Mouse (Mus musculus) hindbrain, embryonic 11.5 days (tissue): ENCODE measurements around the gene Olfr1106. TPM values are rescaled to one million over a fixed set of nuclear protein-coding genes. Genes with fewer than 3 reads are reported as not detected.

Experiments
- ATAC-seq: fragments of 200-750 bp; cut with Nextera tagmentation; 2 replicates; pipeline ENCODE4 v1.8.0; 2017; ENCODE audit warnings: mild to moderate bottlenecking, moderate TSS enrichment, moderate library complexity; ENCODE audit not compliant: low FRiP score
- DNase-seq: peaks from one replicate; pipeline ENCODE4 v3.0.0-alpha.2; 2015; ENCODE audit warnings: low spot score
- H3K27ac ChIP-seq: fragments of 300-500 bp; sonication (generic); 2 replicates; pipeline ENCODE4 v1.5.1; 2014; ENCODE audit warnings: mild to moderate bottlenecking, low read depth, low read length
- H3K27me3 ChIP-seq: fragments of 300-500 bp; sonication (generic); 2 replicates; pipeline ENCODE4 v1.6.1; 2014; ENCODE audit warnings: mild to moderate bottlenecking, low read length, moderate library complexity, mixed read lengths; ENCODE audit not compliant: control insufficient read depth, insufficient read depth
- H3K36me3 ChIP-seq: fragments of 300-500 bp; sonication (generic); 2 replicates; pipeline ENCODE4 v1.6.1; 2014; ENCODE audit warnings: mild to moderate bottlenecking, low read length, moderate library complexity, mixed read lengths; ENCODE audit not compliant: control insufficient read depth, insufficient read depth
- H3K4me1 ChIP-seq: fragments of 300-500 bp; sonication (generic); replicated peaks from 2 replicates; pipeline ENCODE4 v1.6.1; 2014; ENCODE audit warnings: low read length, mixed read lengths; ENCODE audit not compliant: control insufficient read depth, insufficient read depth
- H3K4me2 ChIP-seq: fragments of 300-500 bp; sonication (generic); replicated peaks from 2 replicates; pipeline ENCODE4 v1.6.1; 2014; ENCODE audit warnings: mild to moderate bottlenecking, low read depth, low read length
- H3K4me3 ChIP-seq: fragments of 300-500 bp; sonication (generic); 2 replicates; pipeline ENCODE4 v1.5.1; 2014; ENCODE audit warnings: low read depth, low read length
- H3K9ac ChIP-seq: fragments of 300-500 bp; sonication (generic); 2 replicates; pipeline ENCODE4 v1.6.1; 2014; ENCODE audit warnings: low read depth, low read length
- H3K9me3 ChIP-seq: fragments of 300-500 bp; sonication (generic); 2 replicates; pipeline ENCODE4 v1.6.1; 2016; ENCODE audit warnings: low read length; ENCODE audit not compliant: control insufficient read depth
- WGBS: fragments of 180-500 bp; shearing (Covaris S2); extraction: QIAGEN DNeasy Blood & Tissue Kit; methylation state at CpG from one replicate; pipeline ENCODE4 v1.1.7; 2014; 5-methylcytosine and 5-hydroxymethylcytosine counted together
- polyA plus RNA-seq: library from polyadenylated mRNA; unstranded; fragments of >200 nt; fragmentation: Nextera tagmentation; extraction: Ambion mirVana; gene quantifications from 2 replicates; pipeline ENCODE4 v1.2.1, GENCODE M21; 2014

The Olfr1106 gene
- not detected in 2 replicates for polyA plus RNA-seq

- ATAC-seq (no peak), DNase-seq (no peak)
- Histone ChIP-seq H3K36me3 (no peaks in the 10 kb centered on the region), H3K4me2 (no peak within 1 kb of the TSS), H3K27ac (no peak within 1 kb of the TSS), H3K4me3 (no peak within 1 kb of the TSS), H3K27me3 (no peaks in the 10 kb centered on the region), H3K4me1 (no peaks in the 10 kb centered on the region), H3K9ac (no peak within 1 kb of the TSS), H3K9me3 (no peaks in the 10 kb centered on the region)
- 80% methylated on average over 1 of the region's 1 CpGs for WGBS
Observed at GRCm38 (mm10) chr2:87052173-87052572, at the start of gene Olfr1106. Gene Olfr1106 (minus strand): TSS chr2:87052273.

- Histone ChIP-seq H3K4me2 (no peak within 1 kb of the TSS), H3K4me1 (no peaks in the 10 kb centered on the region), H3K9me3 (no peaks in the 10 kb centered on the region), H3K27ac (no peak within 1 kb of the TSS), H3K9ac (no peak within 1 kb of the TSS), H3K27me3 (no peaks in the 10 kb centered on the region), H3K4me3 (no peak within 1 kb of the TSS), H3K36me3 (no peaks in the 10 kb centered on the region)
- no peak for ATAC-seq
- 68% methylated on average over 1 of the region's 1 CpGs for WGBS
- no peak for DNase-seq
Observed at GRCm38 (mm10) chr2:87095908-87096307, 43.8 kb upstream of the Olfr1106 start, which contains the start of gene Olfr1109. Gene Olfr1109 (minus strand): TSS chr2:87096008.

- WGBS = 83% methylated on average over 1 of the region's 1 CpGs
- Histone ChIP-seq H3K4me1 (no peaks in the 10 kb centered on the region), H3K36me3 (no peaks in the 10 kb centered on the region), H3K9me3 (no peaks in the 10 kb centered on the region), H3K27me3 (no peaks in the 10 kb centered on the region), H3K4me3 (no peak within 1 kb of the TSS), H3K9ac (no peak within 1 kb of the TSS), H3K27ac (no peak within 1 kb of the TSS), H3K4me2 (no peak within 1 kb of the TSS)
- ATAC-seq (no peak), DNase-seq (no peak)
Observed at GRCm38 (mm10) chr2:87075717-87076116, 23.6 kb upstream of the Olfr1106 start, which contains the start of gene Olfr1107. Gene Olfr1107 (minus strand): TSS chr2:87075817.

GRCm38 (mm10) chr2:87036431-87036830 lies 15.6 kb downstream of the Olfr1106 start, which contains the start of gene Olfr1105:
Gene Olfr1105 (minus strand): TSS chr2:87036531.
- ATAC-seq (no peak), DNase-seq (no peak)
- H3K9ac ChIP-seq = no peak within 1 kb of the TSS
- H3K4me2 ChIP-seq = no peak within 1 kb of the TSS
- no peaks in the 10 kb centered on the region for H3K36me3 ChIP-seq
- H3K4me1 ChIP-seq = no peaks in the 10 kb centered on the region
- H3K9me3 ChIP-seq = no peaks in the 10 kb centered on the region
- no peak within 1 kb of the TSS for H3K4me3 ChIP-seq
- H3K27ac ChIP-seq = no peak within 1 kb of the TSS
- no peaks in the 10 kb centered on the region for H3K27me3 ChIP-seq

- H3K27ac ChIP-seq = no peak within 1 kb of the TSS
- no peaks in the 10 kb centered on the region for H3K4me1 ChIP-seq
- H3K27me3 ChIP-seq = no peaks in the 10 kb centered on the region
- DNase-seq (no peak), ATAC-seq (no peak)
- H3K4me2 ChIP-seq = no peak within 1 kb of the TSS
- whole genome bisulfite sequencing = 89% methylated on average over 1 of the region's 1 CpGs
- H3K36me3 ChIP-seq = no peaks in the 10 kb centered on the region
- H3K9ac ChIP-seq = no peak within 1 kb of the TSS
- H3K4me3 ChIP-seq = no peak within 1 kb of the TSS
- no peaks in the 10 kb centered on the region for H3K9me3 ChIP-seq
Observed at GRCm38 (mm10) chr2:87026980-87027379, 25.1 kb downstream of the Olfr1106 start, which contains the start of gene Olfr1104. Gene Olfr1104 (minus strand): TSS chr2:87027080.

- no peaks in the 10 kb centered on the region for H3K4me1 ChIP-seq
- H3K9ac ChIP-seq = no peak within 1 kb of the TSS
- no peak within 1 kb of the TSS for H3K4me2 ChIP-seq
- ATAC-seq = no peak
- no peaks in the 10 kb centered on the region for H3K9me3 ChIP-seq
- H3K27me3 ChIP-seq = no peaks in the 10 kb centered on the region
- no peak within 1 kb of the TSS for H3K27ac ChIP-seq
- DNase-seq = no peak
- H3K4me3 ChIP-seq = no peak within 1 kb of the TSS
- no peaks in the 10 kb centered on the region for H3K36me3 ChIP-seq
Observed at GRCm38 (mm10) chr2:86998098-86998497, 54.0 kb downstream of the Olfr1106 start, which contains the start of gene Olfr1102. Gene Olfr1102 (plus strand): TSS chr2:86998398.

Other genes with a start within 250 kb of the Olfr1106 start
- gene Olfr141, start 242.3 kb downstream of the Olfr1106 start, polyA plus RNA-seq = not detected in 2 replicates
- not detected in 2 replicates for gene Olfr1094, start 227.6 kb downstream of the Olfr1106 start, polyA plus RNA-seq
- gene Olfr1095, start 200.6 kb downstream of the Olfr1106 start, polyA plus RNA-seq = not detected in 2 replicates
- gene Gm13723, start 177.5 kb downstream of the Olfr1106 start, polyA plus RNA-seq = not detected in 2 replicates
- not detected in 2 replicates for gene Olfr1097, start 160.1 kb downstream of the Olfr1106 start, polyA plus RNA-seq
- not detected in 2 replicates for gene Olfr1098, start 127.7 kb downstream of the Olfr1106 start, polyA plus RNA-seq
- not detected in 2 replicates for gene Olfr1099, start 91.6 kb downstream of the Olfr1106 start, polyA plus RNA-seq
- gene Olfr1100, start 72.3 kb downstream of the Olfr1106 start, polyA plus RNA-seq = not detected in 2 replicates
- gene Olfr1101, start 61.1 kb downstream of the Olfr1106 start, polyA plus RNA-seq = not detected in 2 replicates
- not detected in 2 replicates for gene Olfr1102, start 53.9 kb downstream of the Olfr1106 start, polyA plus RNA-seq
- gene Olfr1104, start 25.2 kb downstream of the Olfr1106 start, polyA plus RNA-seq = not detected in 2 replicates
- gene Olfr1105, start 15.7 kb downstream of the Olfr1106 start, polyA plus RNA-seq = not detected in 2 replicates
- not detected in 2 replicates for gene Olfr1107, start 23.5 kb upstream of the Olfr1106 start, polyA plus RNA-seq
- gene Olfr1109, start 43.7 kb upstream of the Olfr1106 start, polyA plus RNA-seq = not detected in 2 replicates
- not detected in 2 replicates for gene Olfr259, start 62.3 kb upstream of the Olfr1106 start, polyA plus RNA-seq
- not detected in 2 replicates for gene Olfr1110, start 88.0 kb upstream of the Olfr1106 start, polyA plus RNA-seq
- not detected in 2 replicates for gene Olfr1111, start 100.4 kb upstream of the Olfr1106 start, polyA plus RNA-seq
- not detected in 2 replicates for gene Olfr1112, start 135.5 kb upstream of the Olfr1106 start, polyA plus RNA-seq
- not detected in 2 replicates for gene Olfr1113, start 156.7 kb upstream of the Olfr1106 start, polyA plus RNA-seq
- gene Olfr1115, start 195.7 kb upstream of the Olfr1106 start, polyA plus RNA-seq = not detected in 2 replicates
- gene Olfr1116, start 215.3 kb upstream of the Olfr1106 start, polyA plus RNA-seq = not detected in 2 replicates